Mouse (Mus musculus) CH12.LX (cell line): Measurements from ENCODE around the gene Gm5426.

ENCODE experiments used
- CHD1 ChIP-seq: IDR thresholded peaks from 2 replicates; pipeline ENCODE4 v1.6.1; 2012; ENCODE audit warnings: low read depth, low read length, improper control_type of control experiment, inconsistent platforms
- CTCF ChIP-seq, 2 experiments: IDR thresholded peaks in 1 of 2; conservative IDR thresholded peaks in 1 of 2; 2 replicates each; pipeline ENCODE4 v1.5.1; 2011 to 2012; ENCODE audit warnings: low read depth in 2 of 2, low read length in 2 of 2, improper control_type of control experiment in 1 of 2, inconsistent platforms in 1 of 2, mild to moderate bottlenecking in 1 of 2, moderate library complexity in 1 of 2
- E2F4 ChIP-seq: IDR thresholded peaks from 2 replicates; pipeline ENCODE4 v1.6.1; 2011; ENCODE audit warnings: low read depth, low read length, improper control_type of control experiment; ENCODE audit not compliant: insufficient replicate concordance
- IRF4 ChIP-seq: IDR thresholded peaks from 2 replicates; pipeline ENCODE4 v1.6.1; 2014; ENCODE audit warnings: low read depth, mild to moderate bottlenecking, inconsistent platforms, low read length, improper control_type of control experiment
- JUN ChIP-seq: IDR thresholded peaks from 2 replicates; pipeline ENCODE4 v1.6.1; 2011; ENCODE audit warnings: low read depth, mild to moderate bottlenecking, low read length, improper control_type of control experiment, moderate library complexity; ENCODE audit not compliant: insufficient read depth
- POLR2A ChIP-seq: IDR thresholded peaks from 2 replicates; pipeline ENCODE4 v1.6.1; 2011; ENCODE audit warnings: low read depth, mild to moderate bottlenecking, improper control_type of control experiment, low read length
- POLR2AphosphoS2 ChIP-seq: IDR thresholded peaks from 2 replicates; pipeline ENCODE4 v1.6.1; 2011; ENCODE audit warnings: low read depth, low read length, improper control_type of control experiment
- USF1 ChIP-seq: IDR thresholded peaks from 2 replicates; pipeline ENCODE4 v1.6.1; 2014; ENCODE audit warnings: low read depth, mild to moderate bottlenecking, inconsistent platforms, low read length, improper control_type of control experiment

GRCm38 (mm10) chr10:96180554-96181397, 44.4 kb downstream of the Gm5426 start:
- no peak for TF ChIP-seq POLR2A
- TF ChIP-seq E2F4, result no peak
- TF ChIP-seq CTCF (conservative IDR thresholded peaks at IDR 0.05 in 1 of 2, IDR thresholded peaks at IDR 0.05 in 1 of 2; ENCODE audit: low read depth in 2 of 2, low read length in 2 of 2), result no peak
- no peak for TF ChIP-seq POLR2AphosphoS2
- TF ChIP-seq IRF4, result no peak
- no peak for TF ChIP-seq CHD1
- TF ChIP-seq JUN, result no peak
- TF ChIP-seq USF1, result no peak
